Mouse (Mus musculus) embryonic fibroblast, embryonic 13.5 days (primary cell): ENCODE measurements at regions not wholly inside any gene's neighbourhood (a gene's known extent, or its start where the extent isn't known, plus 50 kb on each side); places are given as distances from the start of the nearest gene placed in this dataset.

Experiments used
- CTCF ChIP-seq: IDR thresholded peaks from 2 replicates; pipeline ENCODE4 v1.5.1; 2011; ENCODE audit warnings: mild to moderate bottlenecking, control low read depth, low read length, moderate library complexity, borderline replicate concordance; ENCODE audit not compliant: insufficient read depth
- POLR2A ChIP-seq: IDR thresholded peaks from 2 replicates; pipeline ENCODE4 v1.6.1; 2011; ENCODE audit warnings: low read depth, mild to moderate bottlenecking, control low read depth, low read length, moderate library complexity

GRCm38 (mm10) chr15:93751817-93752216 is 156.1 kb upstream of the Prickle1 start:
- TF ChIP-seq CTCF (no peak), POLR2A (no peak)
